Mouse (Mus musculus): ENCODE data around the gene Rasgrf2.

Gene Rasgrf2

GRCm38 (mm10) chr13:91877996-91878395 is 253.5 kb downstream of the Rasgrf2 start:
- no peak for DNase-seq

DNA sequence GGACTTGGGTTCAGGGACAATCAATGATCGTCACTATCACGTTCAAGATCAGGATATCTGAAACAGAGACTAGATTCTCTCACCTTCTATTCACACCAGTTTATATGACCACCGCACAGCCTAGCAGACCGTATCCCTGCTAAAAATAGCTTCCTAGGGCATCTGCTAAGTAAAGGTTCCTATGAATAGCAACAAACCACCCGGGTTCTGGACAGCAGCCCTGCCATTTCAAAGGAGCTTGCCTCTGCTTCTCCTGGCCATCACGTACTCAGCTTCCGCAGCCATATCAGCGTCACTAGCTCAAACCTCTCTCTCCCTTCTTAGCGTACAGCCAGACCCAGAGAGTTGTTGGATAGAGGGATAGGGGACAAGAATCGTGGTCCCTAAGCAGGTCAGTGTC is 254.1 kb downstream of the Rasgrf2 start:
- DNase-seq = no peak

GRCm38 (mm10) chr13:91876741-91877349 is 254.6 kb downstream of the Rasgrf2 start, which contains the start of gene Ckmt2:
Ckmt2 (minus strand) TSS chr13:91876885.
- no peak for DNase-seq

DNA sequence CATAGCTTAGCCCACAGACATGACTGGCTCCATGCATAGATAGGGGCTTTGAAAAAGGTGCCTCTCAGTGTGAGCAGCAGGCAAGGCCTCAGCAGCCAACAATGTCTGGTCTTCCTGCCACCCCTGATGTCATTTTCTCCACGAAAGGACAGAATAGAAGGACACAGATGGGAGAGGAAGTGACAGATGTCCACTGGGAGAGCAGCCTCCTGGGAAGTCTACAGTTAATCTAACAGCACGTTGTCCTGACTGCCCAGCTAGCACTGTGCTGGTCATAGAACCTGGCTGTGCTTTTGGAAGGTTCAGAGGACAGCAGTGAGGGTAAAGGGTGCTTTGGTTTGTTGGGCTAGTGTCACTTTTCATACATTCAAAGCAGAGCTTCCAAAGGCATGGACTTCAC is 255.9 kb downstream of the Rasgrf2 start:
- no peak for DNase-seq

DNA sequence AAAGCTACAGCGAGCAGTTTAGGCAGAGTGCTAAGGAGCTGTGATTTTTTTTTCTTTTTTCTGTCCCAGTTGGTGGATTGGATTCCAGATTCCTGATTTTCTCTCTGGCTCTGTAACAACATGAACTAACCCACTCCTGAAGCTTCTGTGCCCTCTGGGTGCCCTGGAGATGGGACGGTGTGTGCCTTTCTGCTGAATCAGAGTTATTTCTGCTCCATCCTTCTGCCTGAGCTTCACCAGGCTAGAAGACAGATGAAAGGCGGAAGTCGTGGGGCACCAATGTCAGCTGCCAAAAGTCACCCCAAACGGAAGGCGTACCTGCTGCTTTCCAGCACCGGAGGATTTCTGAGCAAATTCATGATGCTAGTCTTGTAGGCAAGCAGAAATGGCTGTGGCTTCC is 256.9 kb downstream of the Rasgrf2 start:
- DNase-seq = no peak

GRCm38 (mm10) chr13:91873734-91874329 is 257.6 kb downstream of the Rasgrf2 start:
- DNase-seq = no peak

DNA sequence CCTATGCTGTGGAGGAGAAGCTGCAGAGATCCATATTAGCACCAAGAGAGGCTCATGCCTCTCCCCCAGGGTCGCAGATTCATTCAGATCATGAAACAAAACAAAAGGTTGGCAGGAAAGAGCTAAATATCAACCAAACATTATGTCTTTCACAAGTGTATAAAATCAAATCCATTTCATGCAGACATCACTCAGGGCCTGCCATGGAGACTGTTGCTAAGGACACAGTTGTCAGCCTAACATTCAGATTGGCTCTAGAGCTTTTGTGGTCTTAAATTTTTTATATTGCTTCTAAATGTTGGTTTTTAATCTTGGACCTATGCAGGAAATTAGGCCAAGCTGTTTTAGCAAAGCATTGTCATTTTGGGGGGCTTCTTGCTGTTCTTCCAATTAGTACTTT is 262.9 kb downstream of the Rasgrf2 start:
- DNase-seq = no peak

DNA sequence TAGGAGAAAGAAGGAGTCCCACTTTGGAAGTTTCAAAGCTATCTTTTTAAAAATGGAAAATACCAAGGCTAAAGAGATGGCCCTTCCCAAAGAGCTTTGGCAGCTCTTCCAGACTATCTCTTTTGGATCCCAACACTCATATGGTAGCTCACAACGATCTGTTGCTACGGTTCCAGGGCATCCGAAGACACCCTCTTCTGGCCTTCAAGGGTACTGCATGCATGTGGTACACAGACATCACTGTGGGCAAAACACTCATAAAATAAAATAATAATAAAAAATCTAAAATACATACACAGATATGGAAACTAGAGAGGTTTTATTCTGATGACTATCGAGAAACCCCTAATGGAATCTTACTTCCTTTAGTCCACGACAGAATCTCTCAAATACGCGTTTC is 272.6 kb downstream of the Rasgrf2 start:
- no peak for DNase-seq

DNA sequence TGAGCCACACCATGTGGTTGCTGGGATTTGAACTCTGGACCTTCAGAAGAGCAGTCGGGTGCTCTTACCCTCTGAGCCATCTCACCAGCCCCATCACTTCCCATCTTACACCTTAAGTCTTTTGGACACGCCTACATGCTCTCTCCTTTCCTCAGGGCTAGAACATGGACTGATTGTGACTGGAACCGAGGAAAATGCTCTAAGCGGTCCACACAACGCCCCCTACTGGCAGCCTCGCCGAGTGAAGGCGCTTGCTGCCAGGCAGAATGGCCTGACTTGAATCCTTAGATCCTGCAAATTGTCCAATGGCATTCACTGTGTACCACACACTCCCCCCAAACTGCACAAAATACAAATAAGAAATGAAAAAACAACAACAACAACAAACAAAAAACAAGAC is 274.0 kb downstream of the Rasgrf2 start:
- no peak for DNase-seq

DNA sequence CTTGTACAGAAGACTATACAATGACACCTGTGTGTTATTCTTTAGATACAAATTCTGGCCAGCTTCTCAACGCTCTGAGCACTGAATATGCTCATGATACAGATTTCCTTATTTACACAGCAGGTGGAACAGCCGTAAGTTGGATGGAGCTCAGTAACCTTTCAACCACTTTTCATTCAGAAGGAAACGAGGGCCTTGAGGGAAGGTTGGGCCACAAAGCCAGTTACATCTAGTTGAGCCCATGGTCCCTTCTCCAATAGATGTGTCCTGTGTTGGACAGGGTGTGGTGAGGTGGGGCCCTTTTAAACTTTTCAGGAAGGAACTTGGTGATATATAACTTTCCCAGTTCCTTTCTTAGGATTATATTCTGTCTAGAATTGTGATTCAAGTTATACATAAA is 277.0 kb downstream of the Rasgrf2 start:
- DNase-seq = no peak

All from layer of hippocampus, adult 9-11 months (tissue).